Mouse (Mus musculus) kidney, adult 8-10 months (tissue): Measurements from ENCODE around the gene AI413582.

Experiments used
- DNase-seq, 2 experiments: peaks; one replicate each; pipeline ENCODE4 v3.0.0; 2022

AI413582 gene

GRCm38 (mm10) chr17:27565163-27565941, at the start of gene AI413582:
AI413582 (minus strand) TSS chr17:27565756.
- peak; percentile 94 to 97 for DNase-seq

- no peak for DNase-seq
Measured at GRCm38 (mm10) chr17:27613016-27613415, 47.5 kb upstream of the AI413582 start.

GRCm38 (mm10) chr17:27611994-27612393, 46.4 kb upstream of the AI413582 start:
- DNase-seq, result no peak

GRCm38 (mm10) chr17:27611519-27611884, 45.9 kb upstream of the AI413582 start:
- DNase-seq, result no peak

- DNase-seq, result no peak
Measured at GRCm38 (mm10) chr17:27610679-27611518, 45.3 kb upstream of the AI413582 start.

- DNase-seq, result no peak
Measured at GRCm38 (mm10) chr17:27609576-27609975, 44.0 kb upstream of the AI413582 start.

- no peak for DNase-seq
Measured at GRCm38 (mm10) chr17:27603522-27604234, 38.1 kb upstream of the AI413582 start.

GRCm38 (mm10) chr17:27603036-27603435, 37.5 kb upstream of the AI413582 start:
- DNase-seq, result no peak

GRCm38 (mm10) chr17:27600869-27601268, 35.3 kb upstream of the AI413582 start:
- no peak for DNase-seq

GRCm38 (mm10) chr17:27600286-27600685, 34.7 kb upstream of the AI413582 start:
- DNase-seq, result no peak

GRCm38 (mm10) chr17:27596376-27597190, 31.0 kb upstream of the AI413582 start:
- DNase-seq, result no peak

GRCm38 (mm10) chr17:27595659-27596375, 30.3 kb upstream of the AI413582 start:
- DNase-seq, result no peak

- no peak for DNase-seq
Measured at GRCm38 (mm10) chr17:27592565-27592910, 27.0 kb upstream of the AI413582 start.

- no peak for DNase-seq
Measured at GRCm38 (mm10) chr17:27591826-27592564, 26.4 kb upstream of the AI413582 start.

- DNase-seq, result no peak
Measured at GRCm38 (mm10) chr17:27588231-27588630, 22.7 kb upstream of the AI413582 start.

- peak; percentile 57 to 67 for DNase-seq
Measured at GRCm38 (mm10) chr17:27587252-27587651, 21.7 kb upstream of the AI413582 start.

- DNase-seq, result no peak
Measured at GRCm38 (mm10) chr17:27586661-27587060, 21.1 kb upstream of the AI413582 start.

- DNase-seq, result no peak
Measured at GRCm38 (mm10) chr17:27583185-27583894, 17.8 kb upstream of the AI413582 start.

GRCm38 (mm10) chr17:27580392-27581068, 15.0 kb upstream of the AI413582 start:
- no peak for DNase-seq

GRCm38 (mm10) chr17:27579816-27580215, 14.3 kb upstream of the AI413582 start:
- DNase-seq, result no peak
